Mouse (Mus musculus): ENCODE results near the gene Zranb3.

DNA sequence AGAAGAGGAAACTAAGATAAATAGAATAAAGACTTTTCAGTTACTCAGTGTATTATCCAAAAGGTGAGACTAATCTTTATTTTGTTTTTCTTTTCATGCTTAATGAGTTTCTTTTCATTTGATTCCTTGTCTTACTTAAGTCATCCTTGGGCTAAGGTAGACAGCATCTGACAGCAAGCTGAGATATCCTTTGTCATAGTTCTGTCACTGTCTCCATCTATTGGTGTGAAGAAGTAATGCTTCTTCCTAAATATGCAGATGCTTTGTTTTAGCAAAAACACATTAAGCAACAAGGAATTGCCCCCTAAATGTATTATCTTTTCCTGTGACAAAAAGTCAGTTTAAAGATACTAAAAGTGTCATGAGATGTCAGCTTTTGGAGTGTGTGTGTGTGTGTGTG, 38.2 kb upstream of the Zranb3 start:
- TF ChIP-seq CTCF (IDR thresholded peaks at IDR 0.05; ENCODE audit: low read depth) (peak; percentile 64), EP300 (IDR thresholded peaks at IDR 0.05; ENCODE audit: low read depth) (no peak)

Measured in liver, postnatal 0 days (tissue).